Mouse (Mus musculus) cerebellum, adult 9-11 months (tissue): ENCODE measurements at regions not wholly inside any gene's neighbourhood (a gene's known extent, or its start where the extent isn't known, plus 50 kb on each side); places are given as distances from the start of the nearest gene placed in this dataset.

ENCODE experiments used
- DNase-seq: peaks from one replicate; pipeline ENCODE4 v3.0.0; 2022

- no peak for DNase-seq
Observed at GRCm38 (mm10) chr8:74639276-74639675, 233.7 kb upstream of the Isx start.

DNA sequence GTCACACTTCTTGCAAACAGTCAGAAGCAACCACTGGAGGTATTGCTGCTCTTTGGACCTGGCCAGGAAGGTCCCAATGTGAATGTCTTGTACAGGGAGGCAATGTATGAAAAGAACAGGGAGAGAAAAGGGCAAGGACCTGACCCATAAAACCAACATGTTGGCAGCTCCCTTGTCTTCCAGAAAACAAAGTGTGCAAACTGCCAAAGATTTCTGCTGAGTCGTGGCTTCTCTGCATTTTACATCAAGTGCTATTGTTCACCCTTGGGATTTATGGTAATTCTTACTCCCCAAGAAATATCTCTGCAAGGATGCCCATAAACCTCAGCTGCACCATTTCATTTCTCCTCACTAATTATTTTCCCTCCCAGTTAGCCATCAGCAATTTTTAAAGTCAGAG lies 232.3 kb upstream of the Isx start:
- no peak for DNase-seq

DNA sequence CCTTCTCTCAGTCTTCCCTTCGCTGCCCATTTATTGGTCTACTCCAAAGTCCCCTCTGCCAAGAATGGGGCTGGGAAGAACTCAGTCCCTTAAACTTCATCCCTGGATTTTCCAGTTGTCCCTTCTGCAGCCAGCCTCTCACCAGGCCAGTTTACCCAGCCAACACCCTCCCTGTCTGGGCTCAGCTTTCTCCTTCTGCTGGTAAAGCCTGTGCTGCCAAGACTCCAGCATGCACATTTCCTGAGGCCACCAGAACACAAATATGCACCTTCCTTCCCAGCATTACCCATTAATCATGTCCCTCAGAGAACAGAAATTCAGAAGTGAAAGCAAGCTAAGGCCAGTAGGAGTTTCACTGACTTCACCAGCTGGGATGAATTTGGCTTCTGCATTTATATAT lies 213.0 kb upstream of the Isx start:
- DNase-seq: peak; percentile 51

- no peak for DNase-seq
Observed at GRCm38 (mm10) chr8:74688342-74688741, 184.6 kb upstream of the Isx start.

- no peak for DNase-seq
Observed at GRCm38 (mm10) chr8:74696001-74696400, 177.0 kb upstream of the Isx start.

- DNase-seq: no peak
Observed at GRCm38 (mm10) chr8:74697317-74697716, 175.7 kb upstream of the Isx start.

DNA sequence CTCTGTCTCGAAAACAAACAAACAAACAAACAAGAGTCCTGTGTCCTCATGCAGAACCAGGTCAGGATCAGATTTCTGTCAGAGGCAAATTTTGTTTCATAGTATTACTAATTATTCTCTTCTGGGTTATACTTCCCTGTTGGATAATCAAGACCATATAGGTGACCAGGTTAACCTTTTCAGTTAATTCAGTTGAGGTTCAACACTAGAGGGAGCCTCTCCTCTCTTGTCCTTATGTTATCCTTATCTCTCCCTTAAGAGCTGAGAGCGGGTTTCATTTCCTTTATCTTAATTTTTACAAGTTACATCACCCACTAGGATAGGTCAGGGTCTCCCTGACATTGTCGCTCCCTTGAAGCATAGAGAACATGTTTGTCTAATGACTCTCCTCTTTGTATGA lies 160.4 kb upstream of the Isx start:
- no peak for DNase-seq

DNA sequence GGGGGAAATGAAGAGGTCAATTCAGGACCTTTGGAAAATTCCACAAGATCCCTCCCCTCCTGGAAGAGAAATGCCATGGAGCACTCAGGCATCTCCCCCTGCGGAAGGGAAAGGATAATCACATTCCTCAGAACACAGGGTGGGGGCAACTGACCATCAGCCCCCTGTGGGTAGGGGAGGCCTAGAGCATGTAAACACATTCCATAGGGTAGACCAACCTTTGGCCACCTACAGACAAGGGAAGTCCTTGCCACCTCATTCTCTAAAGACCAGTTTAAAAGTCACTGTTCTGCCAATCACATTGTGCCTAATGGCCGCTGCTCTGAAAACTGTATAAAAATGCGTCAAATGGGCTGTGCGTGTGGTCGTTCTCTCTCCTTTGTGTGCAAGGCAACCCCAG lies 156.9 kb upstream of the Isx start:
- no peak for DNase-seq

- no peak for DNase-seq
Observed at GRCm38 (mm10) chr8:74764728-74765127, 108.2 kb upstream of the Isx start.

DNA sequence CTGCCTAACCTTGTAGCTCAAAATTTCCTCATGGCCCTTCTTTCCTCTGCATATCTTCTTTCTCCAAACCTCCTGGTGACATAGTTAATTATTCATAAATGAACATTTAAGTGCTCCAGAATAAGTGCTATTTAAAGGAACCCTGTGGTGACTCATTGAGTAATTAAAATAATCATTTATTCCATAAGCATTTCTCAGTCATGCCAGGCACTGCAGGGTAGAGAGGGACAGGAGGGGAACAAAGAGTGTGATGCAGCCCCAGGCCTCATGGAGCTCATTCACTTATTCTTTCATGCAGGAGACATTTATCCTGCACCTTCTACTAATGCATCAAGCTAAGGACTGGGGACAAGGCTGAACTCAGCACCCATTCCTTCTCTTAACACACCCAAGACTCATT lies 97.4 kb upstream of the Isx start:
- no peak for DNase-seq

- DNase-seq: no peak
Observed at GRCm38 (mm10) chr8:74781087-74781486, 91.9 kb upstream of the Isx start.

- DNase-seq: no peak
Observed at GRCm38 (mm10) chr8:74808685-74809084, 64.3 kb upstream of the Isx start.

DNA sequence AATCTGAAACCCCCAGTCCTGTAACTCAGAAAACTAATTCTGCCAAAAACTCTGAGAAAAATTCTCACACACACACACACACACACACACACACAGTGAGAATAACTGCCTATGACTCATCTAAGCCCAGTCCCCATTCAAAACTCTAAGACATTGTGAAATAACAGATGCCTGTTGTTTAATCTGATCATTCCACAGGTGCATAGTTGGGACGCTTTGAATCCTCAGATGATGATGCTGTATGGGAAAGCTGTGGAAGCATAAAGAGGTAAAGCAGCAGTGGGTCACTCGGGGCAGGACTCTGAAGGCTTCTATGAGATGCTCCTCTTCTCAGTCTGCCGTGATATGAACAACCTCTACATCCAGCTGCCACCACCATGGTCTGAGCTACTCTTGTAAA lies 62.9 kb upstream of the Isx start:
- DNase-seq: no peak

DNA sequence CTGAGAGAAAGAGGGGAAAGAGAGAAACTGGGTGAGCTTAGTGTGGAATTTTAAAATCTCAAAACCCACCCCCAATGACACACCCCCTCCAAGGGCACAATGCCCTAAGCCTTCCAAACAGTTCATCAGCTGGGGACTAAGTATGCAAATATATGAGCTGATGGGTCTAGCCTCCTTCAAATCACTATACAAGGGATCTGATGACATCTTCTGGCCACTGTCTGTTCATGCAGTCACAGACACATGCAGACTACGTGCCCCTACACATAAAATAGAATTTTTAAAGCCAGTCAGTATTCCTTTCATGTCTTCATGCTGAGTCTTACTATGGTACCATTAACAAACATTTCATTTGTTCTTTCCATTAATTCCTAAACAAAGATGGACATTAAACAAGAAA lies 54.5 kb upstream of the Isx start:
- DNase-seq: no peak

- DNase-seq: no peak
Observed at GRCm38 (mm10) chr8:74820716-74821115, 52.3 kb upstream of the Isx start.

DNA sequence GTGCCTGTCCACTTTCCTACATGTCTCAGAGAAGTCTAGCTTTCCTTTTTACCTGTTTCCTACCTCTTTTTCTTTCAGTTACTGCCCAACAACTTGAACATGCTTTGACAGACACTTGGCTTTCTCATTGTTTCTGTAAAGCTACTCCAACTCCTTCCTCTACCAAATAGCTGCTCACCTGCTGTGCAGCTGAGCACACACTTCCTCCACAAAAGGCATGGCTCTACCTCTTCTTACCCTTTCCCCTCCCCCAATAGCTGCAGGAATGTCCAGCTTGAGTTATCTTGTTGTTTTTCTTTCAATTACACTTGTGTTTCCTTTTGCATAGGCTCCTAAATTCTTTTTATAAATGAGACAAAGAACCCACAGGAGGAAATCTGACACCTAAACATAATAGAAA lies 50.7 kb upstream of the Isx start:
- DNase-seq: no peak
